Mouse (Mus musculus) cortical plate, adult 2 months (tissue): ENCODE measurements around the gene Mast4. TPM values are rescaled to one million over a fixed set of nuclear protein-coding genes. Genes with fewer than 3 reads are reported as not detected.

Source experiments
- H3K27ac ChIP-seq: fragments of 200-500 bp; 2 replicates; pipeline ENCODE4 v1.5.1; 2012; ENCODE audit warnings: low read length, control low read depth, inconsistent platforms; ENCODE audit not compliant: insufficient read depth
- H3K4me1 ChIP-seq: fragments of 200-500 bp; 2 replicates; pipeline ENCODE4 v1.6.1; 2011; ENCODE audit warnings: low read length; ENCODE audit not compliant: control insufficient read depth, insufficient read depth
- H3K4me3 ChIP-seq: fragments of 200-500 bp; 2 replicates; pipeline ENCODE4 v1.5.1; 2011; ENCODE audit warnings: mild to moderate bottlenecking, low read length, control low read depth; ENCODE audit not compliant: insufficient read depth
- CTCF ChIP-seq: fragments of 200-500 bp; IDR thresholded peaks from 2 replicates; pipeline ENCODE4 v1.5.1; 2011; ENCODE audit warnings: mild to moderate bottlenecking, control low read depth, low read length; ENCODE audit not compliant: insufficient read depth; ENCODE audit errors: extremely low read depth
- POLR2A ChIP-seq: fragments of 200-500 bp; IDR thresholded peaks from 2 replicates; pipeline ENCODE4 v1.6.1; 2011; ENCODE audit warnings: mild to moderate bottlenecking, low read length, control low read depth; ENCODE audit not compliant: insufficient read depth; ENCODE audit errors: extremely low read depth
- polyA plus RNA-seq: library from polyadenylated mRNA; depleted of rRNA; stranded (reverse); fragments of >200 nt; gene quantifications from 2 replicates; pipeline ENCODE4 v1.2.3, GENCODE M21; 2012

The Mast4 gene
- polyA plus RNA-seq, 1 experiment, result 19.6 TPM

GRCm38 (mm10) chr13:102728035-102728434, 606.3 kb downstream of the Mast4 start:
- TF ChIP-seq POLR2A (no peak), CTCF (no peak)

GRCm38 (mm10) chr13:102726876-102727275, 607.4 kb downstream of the Mast4 start:
- no peaks in the 10 kb centered on the region for H3K4me1 ChIP-seq
- no peak overlapping the region for H3K27ac ChIP-seq
- TF ChIP-seq POLR2A (no peak), CTCF (no peak)
- no peak overlapping the region for H3K4me3 ChIP-seq

More at GRCm38 (mm10) chr13:102728035-102728434, 606.3 kb downstream of the Mast4 start:
- Histone ChIP-seq H3K4me1 (no peaks in the 10 kb centered on the region), H3K4me3 (no peak overlapping the region), H3K27ac (no peak overlapping the region)

GRCm38 (mm10) chr13:102725906-102726305, 608.4 kb downstream of the Mast4 start:
- H3K4me3 ChIP-seq, result no peak overlapping the region
- TF ChIP-seq POLR2A, result no peak
- TF ChIP-seq CTCF, result no peak

GRCm38 (mm10) chr13:102725416-102725815, 608.9 kb downstream of the Mast4 start:
- no peaks in the 10 kb centered on the region for H3K4me1 ChIP-seq
- H3K27ac ChIP-seq, result no peak overlapping the region
- no peak overlapping the region for H3K4me3 ChIP-seq
- TF ChIP-seq CTCF, result no peak
- TF ChIP-seq POLR2A, result no peak

More at GRCm38 (mm10) chr13:102725906-102726305, 608.4 kb downstream of the Mast4 start:
- no peaks in the 10 kb centered on the region for H3K4me1 ChIP-seq
- H3K27ac ChIP-seq, result no peak overlapping the region

GRCm38 (mm10) chr13:102716973-102717372, 617.3 kb downstream of the Mast4 start:
- H3K4me3 ChIP-seq, result no peak overlapping the region
- no peak overlapping the region for H3K27ac ChIP-seq
- no peaks in the 10 kb centered on the region for H3K4me1 ChIP-seq
- TF ChIP-seq POLR2A (no peak), CTCF (no peak)

- TF ChIP-seq POLR2A, result no peak
- H3K27ac ChIP-seq, result no peak overlapping the region
- H3K4me3 ChIP-seq, result no peak overlapping the region
- H3K4me1 ChIP-seq, result no peaks in the 10 kb centered on the region
Measured at GRCm38 (mm10) chr13:102700744-102701143, 633.6 kb downstream of the Mast4 start.

GRCm38 (mm10) chr13:102700176-102700575, 634.1 kb downstream of the Mast4 start:
- H3K27ac ChIP-seq, result no peak overlapping the region
- TF ChIP-seq CTCF (no peak), POLR2A (no peak)
- H3K4me1 ChIP-seq, result no peaks in the 10 kb centered on the region
- no peak overlapping the region for H3K4me3 ChIP-seq

GRCm38 (mm10) chr13:102698751-102699323, 635.5 kb downstream of the Mast4 start:
- H3K27ac ChIP-seq, result no peak overlapping the region
- H3K4me1 ChIP-seq, result no peaks in the 10 kb centered on the region
- peak overlapping the region; percentile 14; the same call in 1 of the 2 replicates for H3K4me3 ChIP-seq
- TF ChIP-seq POLR2A (no peak), CTCF (no peak)

GRCm38 (mm10) chr13:102698335-102698734, 636.0 kb downstream of the Mast4 start:
- Histone ChIP-seq H3K4me3 (peak overlapping the region; percentile 14; the same call in 1 of the 2 replicates), H3K4me1 (no peaks in the 10 kb centered on the region), H3K27ac (no peak overlapping the region)
- no peak for TF ChIP-seq CTCF
- TF ChIP-seq POLR2A, result no peak

GRCm38 (mm10) chr13:102695121-102695905, 639.0 kb downstream of the Mast4 start:
- Histone ChIP-seq H3K4me1 (no peaks in the 10 kb centered on the region), H3K4me3 (no peak overlapping the region), H3K27ac (no peak overlapping the region)
- TF ChIP-seq CTCF (no peak), POLR2A (no peak)
